Mouse (Mus musculus) hematopoietic stem cell, adult 5-6 weeks (primary cell): Measurements from ENCODE around the gene Gbf1. TPM values are rescaled to one million over a fixed set of nuclear protein-coding genes. Genes with fewer than 3 reads are reported as not detected.

Experiments
- ATAC-seq, 2 experiments: fragments of 125-278 bp in 1 of 2; replicated peaks in 1 of 2; 2 replicates each; pipeline ENCODE4 v1.8.0; 2016 to 2017; ENCODE audit warnings: inconsistent platforms in 2 of 2, mild to moderate bottlenecking in 2 of 2, moderate number of reproducible peaks in 2 of 2, low read depth in 1 of 2, moderate TSS enrichment in 1 of 2; ENCODE audit not compliant: low FRiP score in 2 of 2, poor library complexity in 2 of 2, severe bottlenecking in 2 of 2, insufficient read depth in 1 of 2, low TSS enrichment in 1 of 2
- total RNA-seq: library from RNA; stranded (forward); fragments of 172-1452, 232-1000 nt; gene quantifications from 2 replicates; pipeline ENCODE4 v1.2.3, GENCODE M21; 2017

Gbf1 gene
- total RNA-seq, 1 experiment from 2014 or later, result 37.7 TPM

GRCm38 (mm10) chr19:46316846-46317545 is 164.7 kb downstream of the Gbf1 start:
- ATAC-seq, result peak; percentile 12 to 39; a peak in 3 of 4 replicates

- no peak for ATAC-seq
Measured at GRCm38 (mm10) chr19:46317546-46317885, 165.2 kb downstream of the Gbf1 start.

- no peak for ATAC-seq
Measured at GRCm38 (mm10) chr19:46318031-46318471, 165.7 kb downstream of the Gbf1 start.

GRCm38 (mm10) chr19:46318586-46319378 is 166.5 kb downstream of the Gbf1 start:
- 0 out of 4 replicates have a peak, but pooled peaks have one; percentile 15 for ATAC-seq

GRCm38 (mm10) chr19:46320076-46320785 is 167.9 kb downstream of the Gbf1 start:
- ATAC-seq, result no peak

GRCm38 (mm10) chr19:46321101-46321943 is 169.0 kb downstream of the Gbf1 start:
- ATAC-seq, result no peak

GRCm38 (mm10) chr19:46322144-46322995 is 170.1 kb downstream of the Gbf1 start:
- ATAC-seq, result no peak

- ATAC-seq, result no peak
Measured at GRCm38 (mm10) chr19:46322996-46323572, 170.8 kb downstream of the Gbf1 start.

- ATAC-seq, result no peak
Measured at GRCm38 (mm10) chr19:46323716-46324115, 171.4 kb downstream of the Gbf1 start.

- ATAC-seq, result no peak
Measured at GRCm38 (mm10) chr19:46324366-46324765, 172.1 kb downstream of the Gbf1 start.

- ATAC-seq, result no peak
Measured at GRCm38 (mm10) chr19:46324918-46325317, 172.6 kb downstream of the Gbf1 start.

- no peak for ATAC-seq
Measured at GRCm38 (mm10) chr19:46326019-46326755, 173.9 kb downstream of the Gbf1 start.

- no peak for ATAC-seq
Measured at GRCm38 (mm10) chr19:46326756-46327305, 174.5 kb downstream of the Gbf1 start, which contains the start of gene Psd. Gene Psd (minus strand): TSS chr19:46327156.

GRCm38 (mm10) chr19:46327531-46328064 is 175.3 kb downstream of the Gbf1 start:
- ATAC-seq, result no peak
